Mouse (Mus musculus): ENCODE data around the gene Prss53.

DNA sequence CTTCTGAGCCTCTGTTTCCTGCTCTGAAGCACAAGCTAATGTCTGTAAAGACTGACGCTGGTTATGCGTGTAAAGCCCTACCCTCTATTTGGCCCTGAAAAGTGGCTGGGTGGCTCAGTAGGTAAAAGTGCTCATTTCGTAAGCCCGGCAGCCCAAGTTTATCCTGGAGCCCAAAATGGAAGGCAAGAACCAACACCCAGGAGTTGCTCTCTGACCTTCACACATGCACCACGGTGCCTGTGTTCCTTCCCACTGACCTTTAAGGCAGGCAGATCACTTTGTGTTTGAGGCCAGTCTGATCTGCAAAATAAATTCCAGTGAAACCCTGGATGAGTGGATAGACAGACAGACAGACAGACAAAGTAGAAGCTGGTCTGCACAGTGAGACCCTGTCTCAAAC, 32.9 kb upstream of the Prss53 start:
- TF ChIP-seq POLR2A (IDR thresholded peaks at IDR 0.05; ENCODE audit: borderline replicate concordance, extremely low read depth, insufficient read depth, insufficient read length, poor library complexity, severe bottlenecking) (no peak), CTCF (IDR thresholded peaks at IDR 0.05; ENCODE audit: borderline replicate concordance, extremely low read depth, insufficient read depth, insufficient read length) (no peak)

All from brain, embryonic 14.5 days (tissue).